Mouse (Mus musculus) E14TG2a.4 (cell line): ENCODE measurements at regions not wholly inside any gene's neighbourhood (a gene's known extent, or its start where the extent isn't known, plus 50 kb on each side); places are given as distances from the start of the nearest gene placed in this dataset.
A peak's percentile ranks its signal among the peaks of the same experiment; 100 is the strongest.
"Not testable (repeated sequence)": the region's sequence is repeated elsewhere in the genome, so short reads cannot be mapped to it uniquely, and the experiment has no call there.

ENCODE experiments used
- CTCF ChIP-seq: conservative IDR thresholded peaks from 2 replicates; pipeline ENCODE4 v1.5.1; 2014; ENCODE audit warnings: low read length
- NANOG ChIP-seq: IDR thresholded peaks from 2 replicates; pipeline ENCODE4 v1.6.1; 2014; ENCODE audit warnings: borderline replicate concordance, low read length, mixed read lengths

DNA sequence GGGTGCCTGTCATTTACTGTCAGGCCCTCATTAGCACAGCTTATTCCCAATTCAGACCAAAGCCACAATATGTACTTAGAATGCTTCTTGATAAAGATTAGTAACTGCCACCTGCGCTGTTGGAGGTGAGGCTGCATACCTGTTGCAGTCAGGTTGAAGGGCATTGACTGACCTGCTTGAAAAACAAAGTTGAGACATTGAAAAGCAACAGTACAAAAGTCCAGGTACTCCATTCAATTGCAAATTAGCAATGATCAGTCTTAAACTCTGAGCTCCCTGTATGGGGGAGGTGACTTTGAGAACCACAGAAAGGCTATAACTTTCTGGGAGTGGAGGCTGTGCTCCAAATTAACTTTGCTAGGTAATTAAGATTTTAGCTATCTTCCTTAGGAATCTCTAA is 212.8 kb upstream of the Chordc1 start:
- not testable (repeated sequence) for TF ChIP-seq CTCF
- TF ChIP-seq NANOG, result peak; percentile 91
